Mouse (Mus musculus): ENCODE measurements around the gene Tfpt.
"Not testable (repeated sequence)": the region's sequence is repeated elsewhere in the genome, so short reads cannot be mapped to it uniquely, and the experiment has no call there.

Tfpt gene

GRCm38 (mm10) chr7:3571847-3572246 lies 57.9 kb downstream of the Tfpt start:
- no peak for DNase-seq

GRCm38 (mm10) chr7:3570580-3570979 lies 59.1 kb downstream of the Tfpt start:
- DNase-seq, result not testable (repeated sequence)

Measured in cerebellum, postnatal 10 days (tissue).